Mouse (Mus musculus) cerebellum, adult (tissue): ENCODE data around the gene Ugdh.
"Not testable (repeated sequence)": the region's sequence is repeated elsewhere in the genome, so short reads cannot be mapped to it uniquely, and the experiment has no call there.

Experiments
- ATAC-seq: cut with Nextera tagmentation; 2 replicates; pipeline ENCODE4 v1.9.2; 2017; ENCODE audit warnings: mild to moderate bottlenecking, moderate library complexity, mixed read lengths; ENCODE audit not compliant: insufficient number of reproducible peaks, low FRiP score, low TSS enrichment

Ugdh gene

GRCm38 (mm10) chr5:65435806-65436561 lies at the start of gene Ugdh:
Ugdh (minus strand) TSS chr5:65435949.
- peak; percentile 95 for ATAC-seq

GRCm38 (mm10) chr5:65482996-65483395 lies 47.2 kb upstream of the Ugdh start:
- ATAC-seq, result no peak

- ATAC-seq, result no peak
Observed at GRCm38 (mm10) chr5:65480511-65480910, 44.8 kb upstream of the Ugdh start.

DNA sequence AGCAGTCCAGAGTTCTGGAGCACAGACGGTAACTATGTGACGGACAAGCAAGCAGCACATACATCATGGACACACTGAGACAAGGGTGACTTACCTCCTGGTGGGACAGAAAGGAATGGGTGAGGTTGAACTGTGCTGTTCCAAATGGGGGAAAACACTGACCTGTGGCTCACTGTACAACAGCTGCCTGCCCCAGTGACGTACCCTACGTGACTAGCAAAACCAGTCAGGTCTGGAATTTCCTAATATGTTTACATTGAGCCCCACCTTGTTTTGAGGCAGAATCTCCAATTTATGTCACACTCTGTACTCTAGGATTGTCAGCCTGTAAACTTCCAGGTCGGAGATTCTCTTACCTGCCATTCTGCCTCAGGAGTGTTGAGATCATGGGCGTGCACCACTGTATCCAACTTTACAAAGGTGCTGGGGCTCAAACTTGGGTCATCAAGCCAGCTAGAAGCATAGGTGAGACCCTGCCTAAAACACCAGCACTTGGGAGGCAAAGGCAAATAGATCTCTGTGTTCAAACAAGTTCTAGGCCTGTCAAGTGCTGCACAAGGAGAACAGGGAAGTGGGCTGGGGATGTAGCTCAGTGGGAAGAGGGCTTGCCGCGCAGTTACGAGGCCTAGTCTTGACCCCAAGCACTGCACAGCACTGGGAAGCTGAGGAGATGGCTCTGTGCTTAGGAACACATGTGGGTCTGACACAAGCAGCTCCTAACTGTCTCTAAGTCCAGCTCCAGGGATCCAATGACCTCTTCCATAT lies 44.1 kb upstream of the Ugdh start:
- no peak for ATAC-seq

- 0 out of 2 replicates have a peak, but pooled peaks have one; percentile 49 for ATAC-seq
Observed at GRCm38 (mm10) chr5:65478224-65478623, 42.5 kb upstream of the Ugdh start.

DNA sequence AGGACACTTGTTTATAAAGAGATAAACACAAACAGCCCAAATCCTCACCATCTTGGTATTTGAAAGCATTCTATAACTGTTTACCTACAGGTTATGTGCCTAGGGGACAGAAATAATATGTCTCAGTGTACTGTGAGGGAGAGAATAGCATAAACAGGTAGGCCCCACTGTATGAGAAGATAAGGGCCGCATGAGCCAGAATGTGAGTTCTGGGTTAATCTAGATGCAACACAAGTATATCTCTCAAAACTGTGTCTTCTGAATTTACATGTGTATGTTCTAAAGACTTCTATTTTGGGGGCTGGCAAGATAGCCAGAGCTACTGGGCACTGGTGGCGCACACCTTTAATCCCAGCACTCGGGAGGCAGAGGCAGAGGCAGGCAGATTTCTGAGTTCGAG lies 41.0 kb upstream of the Ugdh start:
- not testable (repeated sequence) for ATAC-seq

GRCm38 (mm10) chr5:65475806-65476205 lies 40.1 kb upstream of the Ugdh start:
- no peak for ATAC-seq

DNA sequence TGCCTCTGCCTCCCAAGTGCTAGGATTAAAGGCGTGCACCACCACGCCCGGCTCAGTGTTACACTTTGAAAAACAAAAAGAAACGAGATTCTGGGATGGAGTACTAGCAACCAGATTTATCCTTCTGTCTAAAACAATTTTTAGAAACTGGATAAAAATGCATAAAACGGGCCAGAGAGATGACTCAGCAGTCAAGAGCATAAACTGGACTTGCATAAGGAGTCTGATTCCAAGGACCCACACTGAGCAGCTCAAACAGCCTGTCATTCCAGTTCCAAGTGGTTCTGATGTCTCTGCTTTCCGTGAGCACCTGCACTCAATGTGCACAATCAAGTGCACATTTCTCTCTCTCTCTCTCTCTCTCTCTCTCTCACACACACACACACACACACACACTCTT lies 34.0 kb upstream of the Ugdh start:
- peak; percentile 87 for ATAC-seq

DNA sequence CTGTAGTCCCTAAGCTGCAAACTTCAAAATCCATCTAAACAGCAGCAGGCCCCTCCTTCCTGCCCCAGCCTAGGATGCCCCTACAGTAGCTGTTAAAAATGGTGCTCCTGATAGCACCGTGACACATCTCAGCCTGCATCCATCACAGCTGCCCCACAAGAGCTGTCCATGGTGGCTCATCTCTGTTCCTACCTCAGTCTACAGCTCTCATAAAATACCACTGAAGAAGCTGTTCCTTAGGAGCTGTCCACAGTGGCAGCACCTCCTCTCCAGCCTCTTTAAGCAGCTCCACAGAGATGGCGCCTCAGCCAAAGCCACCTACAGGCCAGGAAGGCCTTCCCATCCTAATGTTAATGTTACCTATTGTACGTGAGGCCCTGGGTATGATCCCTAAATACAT lies 31.2 kb upstream of the Ugdh start:
- ATAC-seq, result no peak

- no peak for ATAC-seq
Observed at GRCm38 (mm10) chr5:65460361-65460760, 24.6 kb upstream of the Ugdh start.

DNA sequence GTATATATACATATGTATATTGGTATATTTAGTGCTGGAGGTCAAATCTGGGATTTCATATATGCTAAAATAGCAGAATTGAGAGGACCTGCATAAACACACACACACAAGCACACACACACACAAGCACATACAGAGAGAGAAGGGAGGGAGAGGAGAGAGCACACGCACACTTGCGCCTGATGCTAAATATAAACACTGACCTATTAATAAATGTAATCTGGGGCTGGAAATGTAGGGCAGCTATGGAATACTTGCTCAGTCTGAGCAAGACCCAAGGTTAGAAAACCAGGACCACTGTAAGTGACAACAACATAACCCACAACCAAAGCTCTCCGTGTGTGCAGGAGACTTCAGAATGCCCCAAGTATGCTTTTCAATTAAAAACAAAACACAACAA lies 23.7 kb upstream of the Ugdh start:
- no peak for ATAC-seq

- no peak for ATAC-seq
Observed at GRCm38 (mm10) chr5:65457846-65458245, 22.1 kb upstream of the Ugdh start.

GRCm38 (mm10) chr5:65457086-65457827 lies 21.5 kb upstream of the Ugdh start:
- no peak for ATAC-seq

DNA sequence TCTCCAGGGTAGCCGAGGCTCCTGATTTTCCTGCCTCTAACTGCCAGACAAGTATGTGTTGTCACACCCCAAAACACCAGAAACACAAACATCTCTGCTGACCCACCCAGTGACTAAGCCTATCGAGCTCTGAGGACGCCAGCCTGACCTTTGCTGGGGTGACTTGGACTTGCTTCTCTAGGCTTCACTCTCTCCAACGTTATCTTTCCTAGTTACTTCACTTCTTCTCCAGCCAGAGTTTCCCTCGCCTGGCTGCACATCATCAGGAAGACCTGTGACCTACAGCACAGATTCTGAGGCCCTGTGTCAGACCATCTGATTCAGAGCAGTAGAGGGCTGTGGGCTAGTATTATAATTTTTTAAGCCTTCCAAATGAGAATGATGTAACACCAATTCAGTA lies 19.0 kb upstream of the Ugdh start:
- no peak for ATAC-seq

DNA sequence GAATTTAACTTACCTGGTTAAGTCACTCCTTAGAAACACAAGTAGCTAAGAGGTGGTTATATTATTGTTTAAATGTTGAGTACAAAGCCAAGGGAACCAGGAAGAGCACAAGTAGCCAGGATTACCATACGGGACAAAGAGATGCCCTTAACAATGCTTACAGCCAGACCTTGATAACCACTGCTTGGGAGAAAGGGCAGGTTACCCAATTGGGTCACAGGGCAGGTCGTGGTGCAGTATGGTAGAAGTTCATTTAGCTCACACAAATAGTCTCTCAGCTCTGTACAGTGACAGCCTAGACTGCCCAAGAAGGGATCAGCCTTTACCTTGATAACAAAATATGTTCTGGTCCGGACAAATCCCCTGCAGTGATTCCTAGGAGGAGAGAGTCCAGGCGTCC lies 13.2 kb upstream of the Ugdh start:
- ATAC-seq, result no peak

- peak; percentile 92 for ATAC-seq
Observed at GRCm38 (mm10) chr5:65447826-65448225, 12.1 kb upstream of the Ugdh start.

DNA sequence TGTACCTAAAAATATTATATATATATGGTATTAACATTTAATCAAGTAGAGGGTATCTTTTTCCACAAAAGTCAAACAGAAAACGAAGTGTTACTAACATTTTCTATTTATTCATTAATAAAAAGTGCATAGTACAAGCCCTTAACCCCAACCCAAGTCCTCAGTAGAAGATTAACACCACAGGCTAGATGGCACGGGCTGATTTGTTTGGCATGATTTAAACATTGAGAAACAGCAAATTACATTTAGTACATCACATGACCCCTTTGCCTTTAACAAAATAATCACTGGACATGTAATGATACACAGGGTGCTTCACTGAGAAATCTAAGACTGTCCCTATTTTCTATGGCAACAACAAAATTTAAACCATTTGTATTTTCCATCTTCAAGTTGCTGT lies 11.0 kb upstream of the Ugdh start:
- no peak for ATAC-seq

DNA sequence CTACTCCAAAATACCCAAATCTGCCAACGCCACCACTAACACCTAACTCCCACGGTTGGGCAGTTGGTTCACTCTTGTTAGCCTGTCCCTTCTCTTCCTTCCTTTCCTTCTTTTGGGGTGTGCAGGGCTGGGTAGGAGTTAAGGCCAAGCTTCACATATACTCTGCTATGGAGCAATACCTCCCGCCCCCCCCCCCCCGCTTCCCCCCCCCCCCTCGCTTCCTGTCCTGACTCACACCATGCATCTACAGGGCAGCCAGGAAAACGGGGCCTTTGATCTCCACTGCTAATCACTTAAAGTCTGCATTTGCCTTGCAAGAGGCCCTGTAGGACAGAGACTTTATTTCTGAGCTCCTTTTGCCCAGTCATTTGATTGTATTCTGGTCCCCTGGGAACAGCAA lies 9.2 kb upstream of the Ugdh start:
- ATAC-seq, result no peak

DNA sequence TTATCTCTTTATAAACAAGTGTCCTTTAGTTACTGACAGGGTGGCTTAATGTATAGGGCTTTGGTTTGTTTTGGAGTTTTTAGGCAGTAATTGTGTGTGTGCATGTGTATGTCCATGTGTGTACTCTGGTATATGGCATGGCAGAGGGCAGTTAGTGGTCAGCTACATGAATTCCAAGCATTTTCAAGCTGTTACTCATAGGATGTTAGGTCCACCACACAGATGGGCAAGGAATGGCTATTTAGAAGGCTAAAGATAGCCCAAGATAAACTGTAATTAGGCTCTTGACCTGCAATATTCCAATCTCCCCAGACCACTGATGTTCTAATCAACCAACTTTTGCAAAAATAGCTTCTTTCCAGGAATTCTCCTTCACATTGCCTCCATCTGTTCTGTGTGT lies 2.3 kb upstream of the Ugdh start:
- ATAC-seq, result no peak

- ATAC-seq, result no peak; the same call in 1 of the 2 replicates
Observed at GRCm38 (mm10) chr5:65435363-65435805, 365 bp downstream of the Ugdh start.
